Comparison of ENCODE assay signal across 22 mouse cellular contexts in the genomic region with DNA sequence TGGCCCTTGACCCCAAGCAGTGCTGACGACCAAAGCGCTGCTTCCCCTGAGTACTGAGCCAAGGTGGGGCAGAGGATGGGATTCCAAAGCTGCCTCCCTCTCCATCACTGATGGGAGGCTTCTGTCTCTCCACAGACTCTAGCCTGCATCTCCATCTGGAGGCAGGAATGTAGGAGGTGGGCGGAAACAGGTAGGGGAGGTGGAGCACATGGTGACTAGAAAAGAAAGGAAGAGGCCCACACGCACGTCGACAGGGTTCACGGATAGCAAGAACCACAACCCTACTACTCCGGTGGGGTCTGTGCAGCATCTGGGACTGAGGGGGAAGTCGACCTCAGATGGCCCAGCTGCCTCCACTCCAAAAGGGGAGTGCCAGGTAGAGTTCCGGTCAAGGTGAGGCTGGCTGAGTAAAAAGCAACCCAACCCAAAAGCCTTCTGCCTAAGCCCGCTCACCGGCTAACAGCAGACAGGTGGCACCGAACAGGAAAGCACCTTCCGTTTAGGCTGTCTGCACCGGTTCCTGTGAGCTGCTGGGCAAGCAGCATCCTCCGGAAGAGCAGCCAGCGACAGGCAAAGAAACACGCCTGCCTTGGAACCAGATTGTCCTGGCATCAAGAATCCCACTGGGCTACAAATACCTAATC. TPM values are rescaled to one million over a fixed set of nuclear protein-coding genes. Genes with fewer than 3 reads are reported as not detected.
DNase-seq lines count a peak whose midpoint lies in the region; ATAC-seq lines count a peak whose summit lies in the region.
"Had no signal": no experiment of that assay in that cellular context is flagged by ENCODE, and none has a peak within 500 bp of the region (broad histone marks: within the 10 kb centered on the region; RNA-seq: fewer than 3 reads in every experiment).

No protein-coding gene starts in this region.

- no peak overlapping the region for H3K9ac ChIP-seq in midbrain, embryonic 11.5 days (ENCODE audit: low read length)
- H3K9ac ChIP-seq in midbrain, embryonic 16.5 days (ENCODE audit: low read depth, low read length), result no peak overlapping the region
- H3K9ac ChIP-seq: forebrain, postnatal 0 days; liver, embryonic 14.5 days; midbrain, embryonic 15.5 days had no signal

- WGBS in midbrain, embryonic 11.5 days, result 82% methylated on average over 18 of the region's 18 CpGs
- 83% methylated on average over 18 of the region's 18 CpGs for WGBS in midbrain, embryonic 16.5 days

- H3K27ac ChIP-seq in midbrain, embryonic 11.5 days (ENCODE audit: low read depth, low read length), result no peak overlapping the region
- no peak overlapping the region for H3K27ac ChIP-seq in midbrain, embryonic 16.5 days (ENCODE audit: low read length)
- H3K27ac ChIP-seq: forebrain, embryonic 10.5 days; gastrocnemius, adult 2 months; heart, embryonic 13.5 days; kidney, postnatal 0 days; liver, embryonic 14.5 days; midbrain, embryonic 15.5 days had no signal

- H3K4me2 ChIP-seq in midbrain, embryonic 11.5 days, result no peak overlapping the region
- no peak overlapping the region for H3K4me2 ChIP-seq in midbrain, embryonic 16.5 days (ENCODE audit: low read length)
- H3K4me2 ChIP-seq: heart, embryonic 13.5 days; midbrain, embryonic 15.5 days had no signal

- no peak for ATAC-seq in midbrain, embryonic 11.5 days (ENCODE audit: low FRiP score)
- ATAC-seq in midbrain, embryonic 16.5 days, result no peak
- ATAC-seq: forebrain, postnatal 0 days; hindbrain, embryonic 16.5 days; midbrain, embryonic 15.5 days had no signal

- no peaks in the 10 kb centered on the region for H3K27me3 ChIP-seq in midbrain, embryonic 11.5 days (ENCODE audit: control insufficient read depth, insufficient read depth, low read length)
- no peaks in the 10 kb centered on the region for H3K27me3 ChIP-seq in midbrain, embryonic 16.5 days (ENCODE audit: control insufficient read depth, insufficient read depth, low read depth, low read length)
- no peaks in the 10 kb centered on the region for H3K27me3 ChIP-seq in splenic B cell, adult 2 months (ENCODE audit: control insufficient read depth, insufficient read depth, low read length, poor library complexity, severe bottlenecking)
- H3K27me3 ChIP-seq: midbrain, embryonic 15.5 days had no signal

- H3K4me3 ChIP-seq in midbrain, embryonic 11.5 days (ENCODE audit: low read depth, low read length), result no peak overlapping the region
- no peak overlapping the region for H3K4me3 ChIP-seq in midbrain, embryonic 16.5 days (ENCODE audit: low read depth, low read length)
- H3K4me3 ChIP-seq: forebrain, embryonic 10.5 days; gastrocnemius, adult 2 months; heart, embryonic 13.5 days; midbrain, embryonic 15.5 days had no signal

- peak; percentile 37 for DNase-seq in midbrain, embryonic 11.5 days (ENCODE audit: low spot score, missing footprints)
- DNase-seq in T-cell, adult 2 months (ENCODE audit: low spot score), result peak; percentile 67
- peak; percentile 49 for DNase-seq in splenic B cell, adult 2 months (ENCODE audit: low read depth, low spot score)
- peak; percentile 68 for DNase-seq in thymus, postnatal 4 days
- no peak for DNase-seq in adrenal gland, postnatal 14 days
- DNase-seq in cerebellum, postnatal 10 days, result no peak
- DNase-seq: adrenal gland, postnatal 25 days; cerebellum, adult 18-20 months; forebrain, postnatal 0 days; gastrocnemius, adult 2 months; heart, adult 11 months; kidney, adult 11 months; right cerebral cortex, postnatal 25 days had no signal

- no peaks in the 10 kb centered on the region for H3K9me3 ChIP-seq in midbrain, embryonic 11.5 days (ENCODE audit: control insufficient read depth, low read length)
- no peaks in the 10 kb centered on the region for H3K9me3 ChIP-seq in midbrain, embryonic 16.5 days (replicated peaks; ENCODE audit: control insufficient read depth, low read length, poor library complexity, severe bottlenecking)
- H3K9me3 ChIP-seq: forebrain, embryonic 10.5 days; heart, embryonic 13.5 days; midbrain, embryonic 15.5 days had no signal

- H3K36me3 ChIP-seq in midbrain, embryonic 11.5 days (ENCODE audit: control insufficient read depth, insufficient read depth, low read length), result peaks cover 10% of the 10 kb centered on the region
- peaks cover 11% of the 10 kb centered on the region for H3K36me3 ChIP-seq in midbrain, embryonic 16.5 days (ENCODE audit: control insufficient read depth, insufficient read depth, low read length)
- no peaks in the 10 kb centered on the region; the same call in 1 of the 2 replicates for H3K36me3 ChIP-seq in splenic B cell, adult 2 months (ENCODE audit: control insufficient read depth, insufficient read depth, low read length, poor library complexity, severe bottlenecking)

- no peaks in the 10 kb centered on the region for H3K4me1 ChIP-seq in midbrain, embryonic 11.5 days (ENCODE audit: control insufficient read depth, insufficient read depth, low read length)
- H3K4me1 ChIP-seq in midbrain, embryonic 16.5 days (ENCODE audit: control insufficient read depth, insufficient read depth, low read length), result no peaks in the 10 kb centered on the region; the same call in 1 of the 2 replicates
- H3K4me1 ChIP-seq: forebrain, embryonic 10.5 days; midbrain, embryonic 15.5 days had no signal

RNA-seq across cellular contexts. Expression of gene Sec22c, which starts 23.1 kb away (rescaled TPM):
- polyA plus RNA-seq in midbrain, embryonic 11.5 days (2014; fragmentation: Nextera tagmentation; extraction: Ambion mirVana), result 16.9 and 18.2 TPM in 2 replicates
- 32.0 and 34.5 TPM in 2 replicates for polyA plus RNA-seq in midbrain, embryonic 16.5 days (2015; fragmentation: Nextera tagmentation; extraction: Ambion mirVana)
- 4.2 and 6.5 TPM in 2 replicates for total RNA-seq in adrenal gland, postnatal 14 days (2021)

RNA-seq across cellular contexts. Expression of gene Ss18l2, which starts 28.0 kb away (rescaled TPM):
- polyA plus RNA-seq in midbrain, embryonic 11.5 days (2014; fragmentation: Nextera tagmentation; extraction: Ambion mirVana), result 100 and 106 TPM in 2 replicates
- 143 and 157 TPM in 2 replicates for polyA plus RNA-seq in midbrain, embryonic 16.5 days (2015; fragmentation: Nextera tagmentation; extraction: Ambion mirVana)
- 48.4 and 54.4 TPM in 2 replicates for total RNA-seq in adrenal gland, postnatal 14 days (2021)

RNA-seq across cellular contexts. Expression of gene Nktr, which starts 36.8 kb away (rescaled TPM):
- 61.6 and 70.4 TPM in 2 replicates for polyA plus RNA-seq in midbrain, embryonic 11.5 days (2014; fragmentation: Nextera tagmentation; extraction: Ambion mirVana)
- polyA plus RNA-seq in midbrain, embryonic 16.5 days (2015; fragmentation: Nextera tagmentation; extraction: Ambion mirVana), result 45.3 and 63.1 TPM in 2 replicates
- total RNA-seq in adrenal gland, postnatal 14 days (2021), result 78.1 and 84.8 TPM in 2 replicates

RNA-seq across cellular contexts. Expression of gene Vipr1, which starts 39.6 kb away (rescaled TPM):
- polyA plus RNA-seq in midbrain, embryonic 11.5 days (2014; fragmentation: Nextera tagmentation; extraction: Ambion mirVana), result 0.41 and 0.44 TPM in 2 replicates
- polyA plus RNA-seq in midbrain, embryonic 16.5 days (2015; fragmentation: Nextera tagmentation; extraction: Ambion mirVana), result 0.15 and 0.53 TPM in 2 replicates
- 2.7 and 3.7 TPM in 2 replicates for total RNA-seq in adrenal gland, postnatal 14 days (2021)

RNA-seq across cellular contexts. Expression of gene Lyzl4, which starts 40.3 kb away (rescaled TPM):
- 0.22 TPM in 1 of 2 replicates, not detected in the other for polyA plus RNA-seq in midbrain, embryonic 11.5 days (2014; fragmentation: Nextera tagmentation; extraction: Ambion mirVana)
- not detected in 2 replicates for polyA plus RNA-seq in midbrain, embryonic 16.5 days (2015; fragmentation: Nextera tagmentation; extraction: Ambion mirVana)
- not detected in 2 replicates for total RNA-seq in adrenal gland, postnatal 14 days (2021)
- total RNA-seq: adrenal gland, postnatal 25 days; forebrain, postnatal 0 days; gastrocnemius, adult 2 months; heart, postnatal 25 days had no signal
- polyA plus RNA-seq: forebrain, embryonic 10.5 days; forebrain, postnatal 0 days; heart, embryonic 13.5 days; kidney, postnatal 0 days; lung, embryonic 16.5 days had no signal

Comparison
In these comparisons a context has a peak if more than half of its experiments do, and no peak if none do; other contexts are left out.
1. DNase-seq: peak in midbrain, embryonic 11.5 days (single experiment), T-cell, adult 2 months (single experiment), splenic B cell, adult 2 months (single experiment) and thymus, postnatal 4 days (single experiment); none in adrenal gland, postnatal 14 days (single experiment) and cerebellum, postnatal 10 days (0 of 2).